Mouse (Mus musculus) C2C12 (cell line): ENCODE measurements around the gene Mlx.

Source experiments
- CEBPB ChIP-seq: IDR thresholded peaks from one replicate; pipeline ENCODE4 v1.6.1; 2011; ENCODE audit warnings: low read depth, mild to moderate bottlenecking, control low read depth, moderate library complexity
- CTCF ChIP-seq: IDR thresholded peaks from one replicate; pipeline ENCODE4 v1.5.1; 2011; ENCODE audit not compliant: control insufficient read depth, insufficient read depth, insufficient read length
- MAX ChIP-seq: IDR thresholded peaks from one replicate; pipeline ENCODE4 v1.6.1; 2011; ENCODE audit warnings: mild to moderate bottlenecking, control low read depth
- MYOD1 ChIP-seq: IDR thresholded peaks from one replicate; pipeline ENCODE4 v1.6.1; 2011; ENCODE audit warnings: low read depth; ENCODE audit not compliant: control insufficient read depth, insufficient read length
- MYOG ChIP-seq: IDR thresholded peaks from one replicate; pipeline ENCODE4 v1.6.1; 2011; ENCODE audit not compliant: control insufficient read depth, insufficient read length; ENCODE audit errors: extremely low read depth

- TF ChIP-seq CTCF, result peak; percentile 31
- peak; percentile 93 for TF ChIP-seq MAX
- TF ChIP-seq MYOG, result no peak
- TF ChIP-seq MYOD1, result no peak
- no peak for TF ChIP-seq CEBPB
Observed at GRCm38 (mm10) chr11:101095314-101096024, 8.4 kb downstream of the Mlx start, which contains the start of gene Psmc3ip.
